Mouse (Mus musculus) intestine, embryonic 16.5 days (tissue): ENCODE results near the gene Dand5. TPM values are rescaled to one million over a fixed set of nuclear protein-coding genes. Genes with fewer than 3 reads are reported as not detected.

ENCODE experiments used
- ATAC-seq: fragments of 200-750 bp; cut with Nextera tagmentation; 2 replicates; pipeline ENCODE4 v1.8.0; 2017; ENCODE audit warnings: moderate TSS enrichment, moderate library complexity
- H3K27ac ChIP-seq: fragments of 300-500 bp; sonication (generic); 2 replicates; pipeline ENCODE4 v1.5.1; 2014; ENCODE audit warnings: mild to moderate bottlenecking, low read length
- H3K27me3 ChIP-seq: fragments of 300-500 bp; sonication (generic); replicated peaks from 2 replicates; pipeline ENCODE4 v1.6.1; 2014; ENCODE audit warnings: low read length, control low read depth, mixed read lengths; ENCODE audit not compliant: control insufficient read depth, insufficient read depth
- H3K36me3 ChIP-seq: fragments of 300-500 bp; sonication (generic); 2 replicates; pipeline ENCODE4 v1.6.1; 2014; ENCODE audit warnings: low read length, control low read depth; ENCODE audit not compliant: control insufficient read depth, insufficient read depth
- H3K4me1 ChIP-seq: fragments of 300-500 bp; sonication (generic); 2 replicates; pipeline ENCODE4 v1.6.1; 2014; ENCODE audit warnings: low read length, control low read depth, mixed read lengths; ENCODE audit not compliant: control insufficient read depth, insufficient read depth
- H3K4me2 ChIP-seq: fragments of 300-500 bp; sonication (generic); 2 replicates; pipeline ENCODE4 v1.6.1; 2014; ENCODE audit warnings: low read depth, low read length, control low read depth
- H3K4me3 ChIP-seq: fragments of 300-500 bp; sonication (generic); 2 replicates; pipeline ENCODE4 v1.5.1; 2014; ENCODE audit warnings: mild to moderate bottlenecking, low read length
- H3K9ac ChIP-seq: fragments of 300-500 bp; sonication (generic); 2 replicates; pipeline ENCODE4 v1.6.1; 2014; ENCODE audit warnings: low read depth, low read length
- H3K9me3 ChIP-seq: fragments of 300-500 bp; sonication (generic); 2 replicates; pipeline ENCODE4 v1.6.1; 2016; ENCODE audit warnings: low read length, control low read depth; ENCODE audit not compliant: control insufficient read depth
- WGBS: fragments of 180-500 bp; shearing (Covaris S2); extraction: QIAGEN DNeasy Blood & Tissue Kit; methylation state at CpG from one replicate; pipeline ENCODE4 v1.1.7; 2014; 5-methylcytosine and 5-hydroxymethylcytosine counted together
- polyA plus RNA-seq: library from polyadenylated mRNA; unstranded; fragments of >200 nt; fragmentation: Nextera tagmentation; extraction: Ambion mirVana; gene quantifications from 2 replicates; pipeline ENCODE4 v1.2.1, GENCODE M21; 2015

Dand5 gene
- polyA plus RNA-seq, 1 experiment from 2014 or later: 4.4 TPM

- no peak overlapping the region for H3K4me3 ChIP-seq
- peaks cover 88% of the 10 kb centered on the region for H3K27me3 ChIP-seq
- no peak overlapping the region for H3K9ac ChIP-seq
- H3K4me2 ChIP-seq: no peak overlapping the region
- WGBS: 20% methylated on average over 5 of the region's 5 CpGs
- ATAC-seq: no peak
- H3K4me1 ChIP-seq: peaks cover 8% of the 10 kb centered on the region
- H3K27ac ChIP-seq: no peak overlapping the region
- H3K36me3 ChIP-seq: no peaks in the 10 kb centered on the region
- H3K9me3 ChIP-seq: no peaks in the 10 kb centered on the region
Measured at GRCm38 (mm10) chr8:84781686-84782505, 40.7 kb downstream of the Dand5 start.

GRCm38 (mm10) chr8:84780949-84781680, 41.5 kb downstream of the Dand5 start:
- no peak for ATAC-seq
- H3K9ac ChIP-seq: no peak overlapping the region
- H3K9me3 ChIP-seq: no peaks in the 10 kb centered on the region
- 43% methylated on average over 6 of the region's 6 CpGs for WGBS
- H3K4me3 ChIP-seq: no peak overlapping the region
- peaks cover 85% of the 10 kb centered on the region for H3K27me3 ChIP-seq
- no peak overlapping the region for H3K27ac ChIP-seq
- no peaks in the 10 kb centered on the region for H3K36me3 ChIP-seq
- no peak overlapping the region for H3K4me2 ChIP-seq
- peaks cover 3% of the 10 kb centered on the region for H3K4me1 ChIP-seq

GRCm38 (mm10) chr8:84780225-84780555, 42.4 kb downstream of the Dand5 start:
- 28% methylated on average over 13 of the region's 13 CpGs for WGBS
- H3K27ac ChIP-seq: no peak overlapping the region
- ATAC-seq: no peak
- no peak overlapping the region for H3K4me3 ChIP-seq
- H3K9ac ChIP-seq: no peak overlapping the region
- H3K4me2 ChIP-seq: no peak overlapping the region
- no peaks in the 10 kb centered on the region for H3K9me3 ChIP-seq
- H3K27me3 ChIP-seq: peaks cover 83% of the 10 kb centered on the region
- no peaks in the 10 kb centered on the region for H3K36me3 ChIP-seq
- peaks cover 7% of the 10 kb centered on the region for H3K4me1 ChIP-seq

- H3K9me3 ChIP-seq: no peaks in the 10 kb centered on the region
- 26% methylated on average over 19 of the region's 19 CpGs for whole genome bisulfite sequencing
- no peak overlapping the region for H3K4me3 ChIP-seq
- H3K27me3 ChIP-seq: peaks cover 78% of the 10 kb centered on the region
- peaks cover 11% of the 10 kb centered on the region for H3K4me1 ChIP-seq
- ATAC-seq: no peak
- H3K36me3 ChIP-seq: no peaks in the 10 kb centered on the region
- no peak overlapping the region for H3K9ac ChIP-seq
- no peak overlapping the region for H3K4me2 ChIP-seq
- no peak overlapping the region for H3K27ac ChIP-seq
Measured at GRCm38 (mm10) chr8:84779519-84780224, 43.0 kb downstream of the Dand5 start.

GRCm38 (mm10) chr8:84778638-84779380, 43.8 kb downstream of the Dand5 start:
- H3K4me3 ChIP-seq: no peak overlapping the region
- no peak overlapping the region for H3K4me2 ChIP-seq
- H3K4me1 ChIP-seq: peaks cover 11% of the 10 kb centered on the region
- H3K27ac ChIP-seq: no peak overlapping the region
- H3K9ac ChIP-seq: no peak overlapping the region
- no peak for ATAC-seq
- 21% methylated on average over 11 of the region's 11 CpGs for WGBS
- no peaks in the 10 kb centered on the region for H3K36me3 ChIP-seq
- H3K9me3 ChIP-seq: no peaks in the 10 kb centered on the region
- peaks cover 69% of the 10 kb centered on the region for H3K27me3 ChIP-seq

GRCm38 (mm10) chr8:84777899-84778637, 44.6 kb downstream of the Dand5 start:
- ATAC-seq: no peak
- Histone ChIP-seq H3K27ac (no peak overlapping the region), H3K4me3 (no peak overlapping the region), H3K4me2 (no peak overlapping the region), H3K36me3 (no peaks in the 10 kb centered on the region), H3K4me1 (peaks cover 13% of the 10 kb centered on the region), H3K9ac (no peak overlapping the region), H3K9me3 (no peaks in the 10 kb centered on the region), H3K27me3 (peaks cover 66% of the 10 kb centered on the region)
- 61% methylated on average over 10 of the region's 10 CpGs for WGBS

GRCm38 (mm10) chr8:84776569-84776968, 46.1 kb downstream of the Dand5 start:
- no peak for ATAC-seq
- Histone ChIP-seq H3K27me3 (peaks cover 65% of the 10 kb centered on the region), H3K9me3 (no peaks in the 10 kb centered on the region), H3K4me2 (no peak overlapping the region), H3K4me1 (peaks cover 28% of the 10 kb centered on the region), H3K36me3 (no peaks in the 10 kb centered on the region), H3K27ac (no peak overlapping the region), H3K4me3 (no peak overlapping the region), H3K9ac (no peak overlapping the region)
- WGBS: 60% methylated on average over 1 of the region's 1 CpGs

GRCm38 (mm10) chr8:84775621-84776113, 47.0 kb downstream of the Dand5 start:
- H3K27ac ChIP-seq: peak overlapping the region; percentile 78
- peaks cover 37% of the 10 kb centered on the region for H3K4me1 ChIP-seq
- ATAC-seq: no peak
- peaks cover 63% of the 10 kb centered on the region for H3K27me3 ChIP-seq
- WGBS: 18% methylated on average over 7 of the region's 7 CpGs
- no peak overlapping the region for H3K4me2 ChIP-seq
- no peaks in the 10 kb centered on the region for H3K36me3 ChIP-seq
- H3K9me3 ChIP-seq: no peaks in the 10 kb centered on the region
- no peak overlapping the region for H3K4me3 ChIP-seq
- H3K9ac ChIP-seq: peak overlapping the region; percentile 48; the same call in 1 of the 2 replicates
